ENCODE assay signal across 9 mouse cellular contexts in genomic region chr11:97052219-97052646, GRCm38 (mm10). TPM values are rescaled to one million over a fixed set of nuclear protein-coding genes. Genes with fewer than 3 reads are reported as not detected.
DNase-seq lines count a peak whose midpoint lies in the region; ATAC-seq and TF ChIP-seq lines count a peak whose summit lies in the region.
"Had no signal": no experiment of that assay in that cellular context is flagged by ENCODE, and none has a peak within 500 bp of the region (broad histone marks: within the 10 kb centered on the region; RNA-seq: fewer than 3 reads in every experiment).

No protein-coding gene starts in this region.

- no peaks in the 10 kb centered on the region for H3K27me3 ChIP-seq in forebrain, embryonic 11.5 days (ENCODE audit: control insufficient read depth, insufficient read depth, low read length)
- H3K27me3 ChIP-seq in forebrain, embryonic 15.5 days: no peaks in the 10 kb centered on the region
- no peaks in the 10 kb centered on the region for H3K27me3 ChIP-seq in heart, postnatal 0 days (ENCODE audit: control insufficient read depth, insufficient read depth, low read length)
- H3K27me3 ChIP-seq in limb, embryonic 13.5 days: no peaks in the 10 kb centered on the region
- H3K27me3 ChIP-seq in myocyte (ENCODE audit: control insufficient read depth, insufficient read depth, insufficient read length): no peaks in the 10 kb centered on the region
- H3K27me3 ChIP-seq: Patski had no signal

- H3K36me3 ChIP-seq in forebrain, embryonic 11.5 days (ENCODE audit: control insufficient read depth, insufficient read depth, low read length): peaks cover 2% of the 10 kb centered on the region; the same call in 1 of the 2 replicates
- H3K36me3 ChIP-seq in forebrain, embryonic 15.5 days: peaks cover 32% of the 10 kb centered on the region
- peaks cover 53% of the 10 kb centered on the region for H3K36me3 ChIP-seq in heart, postnatal 0 days (replicated peaks; ENCODE audit: control insufficient read depth, insufficient read depth, low read length)
- H3K36me3 ChIP-seq in limb, embryonic 13.5 days: peaks cover 62% of the 10 kb centered on the region
- no peaks in the 10 kb centered on the region for H3K36me3 ChIP-seq in myocyte (ENCODE audit: control insufficient read depth, insufficient read depth)

- no peaks in the 10 kb centered on the region for H3K9me3 ChIP-seq in forebrain, embryonic 11.5 days (ENCODE audit: control insufficient read depth, low read length)
- H3K9me3 ChIP-seq in forebrain, embryonic 15.5 days: no peaks in the 10 kb centered on the region
- no peaks in the 10 kb centered on the region for H3K9me3 ChIP-seq in heart, postnatal 0 days (replicated peaks; ENCODE audit: control insufficient read depth, low read length)
- no peaks in the 10 kb centered on the region for H3K9me3 ChIP-seq in limb, embryonic 13.5 days

- no peak for TF ChIP-seq EP300 in heart, postnatal 0 days (IDR thresholded peaks at IDR 0.05; ENCODE audit: low read depth)

- no peak overlapping the region for H3K27ac ChIP-seq in forebrain, embryonic 11.5 days (ENCODE audit: low read depth, low read length)
- no peak overlapping the region for H3K27ac ChIP-seq in forebrain, embryonic 15.5 days (replicated peaks)
- H3K27ac ChIP-seq in heart, postnatal 0 days (ENCODE audit: low read depth): no peak overlapping the region
- no peak overlapping the region for H3K27ac ChIP-seq in limb, embryonic 13.5 days

- H3K4me3 ChIP-seq in forebrain, embryonic 11.5 days (ENCODE audit: low read depth, low read length): no peak overlapping the region
- H3K4me3 ChIP-seq in forebrain, embryonic 15.5 days: no peak overlapping the region; the same call in 1 of the 2 replicates
- H3K4me3 ChIP-seq in heart, postnatal 0 days (ENCODE audit: low read depth, low read length): no peak overlapping the region
- peak overlapping the region; percentile 82; the same call in 1 of the 2 replicates for H3K4me3 ChIP-seq in limb, embryonic 13.5 days
- no peak overlapping the region for H3K4me3 ChIP-seq in myocyte

- peaks cover 11% of the 10 kb centered on the region for H3K4me1 ChIP-seq in forebrain, embryonic 11.5 days (replicated peaks; ENCODE audit: control insufficient read depth, insufficient read depth, low read length)
- peaks cover 25% of the 10 kb centered on the region for H3K4me1 ChIP-seq in forebrain, embryonic 15.5 days
- peaks cover 15% of the 10 kb centered on the region for H3K4me1 ChIP-seq in heart, postnatal 0 days (ENCODE audit: control insufficient read depth, insufficient read depth)
- H3K4me1 ChIP-seq in limb, embryonic 13.5 days: peaks cover 21% of the 10 kb centered on the region

- H3K9ac ChIP-seq in forebrain, embryonic 11.5 days (ENCODE audit: low read length): no peak overlapping the region
- no peak overlapping the region for H3K9ac ChIP-seq in forebrain, embryonic 15.5 days (replicated peaks)
- no peak overlapping the region for H3K9ac ChIP-seq in heart, postnatal 0 days (replicated peaks; ENCODE audit: low read depth, low read length)
- peak overlapping the region; percentile 90 for H3K9ac ChIP-seq in limb, embryonic 13.5 days

- no peaks in the 10 kb centered on the region for H3K79me2 ChIP-seq in myocyte (ENCODE audit: control insufficient read depth, insufficient read depth)

- WGBS in forebrain, embryonic 11.5 days: 30% methylated on average over 11 of the region's 11 CpGs
- WGBS in forebrain, embryonic 15.5 days: 34% methylated on average over 11 of the region's 11 CpGs
- 26% methylated on average over 11 of the region's 11 CpGs for WGBS in heart, postnatal 0 days
- WGBS in limb, embryonic 13.5 days: 23% methylated on average over 11 of the region's 11 CpGs

- no peak for TF ChIP-seq CTCF in heart, postnatal 0 days (IDR thresholded peaks at IDR 0.05; ENCODE audit: low read depth)

- ATAC-seq in forebrain, embryonic 11.5 days (replicated peaks; ENCODE audit: low FRiP score): 0 out of 2 replicates have a peak, but pooled peaks have one; percentile 29
- ATAC-seq in forebrain, embryonic 15.5 days (replicated peaks): no peak
- no peak for ATAC-seq in heart, postnatal 0 days (ENCODE audit: insufficient read depth, low read depth)
- ATAC-seq in limb, embryonic 13.5 days (ENCODE audit: low FRiP score, low read depth): no peak
- ATAC-seq: Patski had no signal

- no peak overlapping the region for H3K4me2 ChIP-seq in forebrain, embryonic 11.5 days (ENCODE audit: low read depth, low read length, severe bottlenecking)
- H3K4me2 ChIP-seq in forebrain, embryonic 15.5 days (replicated peaks): no peak overlapping the region
- peak overlapping the region; percentile 90; the same call in 1 of the 2 replicates for H3K4me2 ChIP-seq in heart, postnatal 0 days (ENCODE audit: low read depth, low read length)
- peak overlapping the region; percentile 97 for H3K4me2 ChIP-seq in limb, embryonic 13.5 days (replicated peaks)
- H3K4me2 ChIP-seq in myocyte (ENCODE audit: low read depth): peak overlapping the region; percentile 56

- no peak overlapping the region for H3ac ChIP-seq in myocyte (ENCODE audit: control insufficient read depth, insufficient read length)

- DNase-seq in forebrain, embryonic 11.5 days (ENCODE audit: low spot score): no peak
- peak; percentile 80 for DNase-seq in ES-CJ7 (ENCODE audit: low read depth, low spot score)
- no peak for DNase-seq in heart, postnatal 0 days (ENCODE audit: low spot score)
- no peak for DNase-seq in ovary, postnatal 10 days (ENCODE audit: low spot score)
- no peak for DNase-seq in layer of hippocampus, adult 8-10 months (ENCODE audit: low spot score in 2 of 2)

- TF ChIP-seq POLR2A in myocyte (IDR thresholded peaks at IDR 0.05; ENCODE audit: insufficient read length, low read depth): no peak

TF ChIP-seq in myocyte, 11 proteins besides CTCF, POLR2A, EP300 and RAD21 (continues in another document):
- TF ChIP-seq CEBPB (IDR thresholded peaks at IDR 0.05; ENCODE audit: insufficient read depth, poor library complexity, severe bottlenecking) (no peak), MYOD1 (IDR thresholded peaks at IDR 0.05; ENCODE audit: control insufficient read depth in 1 of 3, insufficient read length in 2 of 3, low read depth in 2 of 3) (no peak), MAX (IDR thresholded peaks at IDR 0.05; ENCODE audit: low read depth) (no peak), TCF3 (IDR thresholded peaks at IDR 0.05; ENCODE audit: insufficient read length, low read depth) (no peak), E2F4 (IDR thresholded peaks at IDR 0.05; ENCODE audit: insufficient read depth) (no peak), SRF (IDR thresholded peaks at IDR 0.05; ENCODE audit: control insufficient read depth, insufficient read length, low read depth) (no peak)

RNA-seq across cellular contexts. Expression of gene Osbpl7, which starts 1.8 kb away (rescaled TPM):
- 6.7 and 7.7 TPM in 2 replicates for polyA plus RNA-seq in forebrain, embryonic 11.5 days (2014; fragmentation: Nextera tagmentation; extraction: Ambion mirVana)
- 10.2 and 10.5 TPM in 2 replicates for polyA plus RNA-seq in forebrain, embryonic 15.5 days (2015; fragmentation: Nextera tagmentation; extraction: Ambion mirVana)
- 8.6 and 10.6 TPM in 2 replicates for total RNA-seq in heart, postnatal 0 days (2014; rRNA removed; ENCODE audit: low replicate concordance)
- 2.7 and 3.0 TPM in 2 replicates for polyA plus RNA-seq in heart, postnatal 0 days (2015; fragmentation: Nextera tagmentation; extraction: Ambion mirVana)
- 8.9 and 10.1 TPM in 2 replicates for polyA plus RNA-seq in limb, embryonic 13.5 days (2015; fragmentation: Nextera tagmentation; extraction: Ambion mirVana)
- 1.4 TPM for polyA plus RNA-seq in myocyte (2012; fragmentation: generic; extraction: Trizol)
- 10 to 100 TPM; 18.6 to 21.7 (median 20.6) TPM for total RNA-seq in layer of hippocampus, adult 8-10 months (2022)

RNA-seq across cellular contexts. Expression of gene Mrpl10, which starts 10.9 kb away (rescaled TPM):
- polyA plus RNA-seq in forebrain, embryonic 11.5 days (2014; fragmentation: Nextera tagmentation; extraction: Ambion mirVana): 76.4 and 76.6 TPM in 2 replicates
- 57.0 and 58.4 TPM in 2 replicates for polyA plus RNA-seq in forebrain, embryonic 15.5 days (2015; fragmentation: Nextera tagmentation; extraction: Ambion mirVana)
- total RNA-seq in heart, postnatal 0 days (2014; rRNA removed; ENCODE audit: low replicate concordance): 77.7 and 81.2 TPM in 2 replicates
- polyA plus RNA-seq in heart, postnatal 0 days (2015; fragmentation: Nextera tagmentation; extraction: Ambion mirVana): 67.0 and 67.3 TPM in 2 replicates
- 81.9 and 83.2 TPM in 2 replicates for polyA plus RNA-seq in limb, embryonic 13.5 days (2015; fragmentation: Nextera tagmentation; extraction: Ambion mirVana)
- 66.0 TPM for polyA plus RNA-seq in myocyte (2012; fragmentation: generic; extraction: Trizol)
- 10 to 100 TPM; 76.3 to 85.2 (median 77.8) TPM for total RNA-seq in layer of hippocampus, adult 8-10 months (2022)

RNA-seq across cellular contexts. Expression of gene Lrrc46, which starts 11.0 kb away (rescaled TPM):
- polyA plus RNA-seq in forebrain, embryonic 11.5 days (2014; fragmentation: Nextera tagmentation; extraction: Ambion mirVana): 3.8 and 4.2 TPM in 2 replicates
- polyA plus RNA-seq in forebrain, embryonic 15.5 days (2015; fragmentation: Nextera tagmentation; extraction: Ambion mirVana): 2.9 and 4.6 TPM in 2 replicates
- 0.80 TPM in 1 of 2 replicates, not detected in the other for total RNA-seq in heart, postnatal 0 days (2014; rRNA removed; ENCODE audit: low replicate concordance)
- polyA plus RNA-seq in heart, postnatal 0 days (2015; fragmentation: Nextera tagmentation; extraction: Ambion mirVana): 0.53 and 0.65 TPM in 2 replicates
- 0.92 and 0.98 TPM in 2 replicates for polyA plus RNA-seq in limb, embryonic 13.5 days (2015; fragmentation: Nextera tagmentation; extraction: Ambion mirVana)
- polyA plus RNA-seq in myocyte (2012; fragmentation: generic; extraction: Trizol): 1.4 TPM
- 1 to 10 TPM in 2 of 4 experiments, under 1 TPM in 2; 0.87 to 1.9 (median 1.3) TPM for total RNA-seq in layer of hippocampus, adult 8-10 months (2022)

RNA-seq across cellular contexts. Expression of gene Scrn2, which starts 22.5 kb away (rescaled TPM):
- polyA plus RNA-seq in forebrain, embryonic 11.5 days (2014; fragmentation: Nextera tagmentation; extraction: Ambion mirVana): 31.2 and 31.6 TPM in 2 replicates
- 16.0 and 17.2 TPM in 2 replicates for polyA plus RNA-seq in forebrain, embryonic 15.5 days (2015; fragmentation: Nextera tagmentation; extraction: Ambion mirVana)
- total RNA-seq in heart, postnatal 0 days (2014; rRNA removed; ENCODE audit: low replicate concordance): 29.3 and 31.7 TPM in 2 replicates
- polyA plus RNA-seq in heart, postnatal 0 days (2015; fragmentation: Nextera tagmentation; extraction: Ambion mirVana): 16.6 and 19.0 TPM in 2 replicates
- 27.2 and 27.7 TPM in 2 replicates for polyA plus RNA-seq in limb, embryonic 13.5 days (2015; fragmentation: Nextera tagmentation; extraction: Ambion mirVana)
- polyA plus RNA-seq in myocyte (2012; fragmentation: generic; extraction: Trizol): 22.4 TPM
- 1 to 10 TPM; 4.3 to 6.9 (median 6.3) TPM for total RNA-seq in layer of hippocampus, adult 8-10 months (2022)

RNA-seq across cellular contexts. Expression of gene Sp6, which starts 39.0 kb away (rescaled TPM):
- polyA plus RNA-seq in forebrain, embryonic 11.5 days (2014; fragmentation: Nextera tagmentation; extraction: Ambion mirVana): 0.17 TPM in 1 of 2 replicates, not detected in the other
- 0.10 and 0.43 TPM in 2 replicates for polyA plus RNA-seq in forebrain, embryonic 15.5 days (2015; fragmentation: Nextera tagmentation; extraction: Ambion mirVana)
- 0.04 and 0.19 TPM in 2 replicates for total RNA-seq in heart, postnatal 0 days (2014; rRNA removed; ENCODE audit: low replicate concordance)
- polyA plus RNA-seq in heart, postnatal 0 days (2015; fragmentation: Nextera tagmentation; extraction: Ambion mirVana): 0.08 TPM in 1 of 2 replicates, not detected in the other
- 3.6 and 4.3 TPM in 2 replicates for polyA plus RNA-seq in limb, embryonic 13.5 days (2015; fragmentation: Nextera tagmentation; extraction: Ambion mirVana)
- 6.0 TPM for polyA plus RNA-seq in myocyte (2012; fragmentation: generic; extraction: Trizol)
- total RNA-seq in layer of hippocampus, adult 8-10 months (2022): 1 to 10 TPM in 3 of 4 experiments, under 1 TPM in 1; 0.83 to 1.7 (median 1.5) TPM

Comparison
In these comparisons a context has a peak if more than half of its experiments do, and no peak if none do; other contexts are left out.
1. H3K4me2 ChIP-seq: peak in heart, postnatal 0 days (single experiment), limb, embryonic 13.5 days (single experiment) and myocyte (single experiment); none in forebrain, embryonic 11.5 days (single experiment) and forebrain, embryonic 15.5 days (single experiment).